Mouse (Mus musculus) cerebral cortex, adult 2 months (tissue): ENCODE results near the gene Ggn.

ENCODE experiments used
- WGBS: fragments of 180-500 bp; shearing (Covaris S2); methylation state at CpG from one replicate; pipeline ENCODE4 v1.1.7; 2018; 5-methylcytosine and 5-hydroxymethylcytosine counted together

Ggn gene

GRCm38 (mm10) chr7:29158264-29158663 is 11.7 kb upstream of the Ggn start:
- WGBS: 3% methylated on average over 5 of the region's 5 CpGs

- 74% methylated on average over 5 of the region's 5 CpGs for WGBS
These were observed 7.7 kb upstream of the Ggn start for GRCm38 (mm10) chr7:29162294-29162693.

GRCm38 (mm10) chr7:29162750-29163525 is 7.1 kb upstream of the Ggn start:
- WGBS: 36% methylated on average over 9 of the region's 9 CpGs

GRCm38 (mm10) chr7:29167656-29168055 is 2.4 kb upstream of the Ggn start:
- WGBS: 35% methylated on average over 19 of the region's 19 CpGs

GRCm38 (mm10) chr7:29168121-29168695 is 1.8 kb upstream of the Ggn start:
- 13% methylated on average over 10 of the region's 10 CpGs for WGBS

GRCm38 (mm10) chr7:29168791-29169230 is 1.2 kb upstream of the Ggn start:
- under 1% methylated on average over 14 of the region's 14 CpGs for WGBS

- WGBS: 1% methylated on average over 36 of the region's 39 CpGs
These were observed 562 bp upstream of the Ggn start for GRCm38 (mm10) chr7:29169231-29170065.

- 2% methylated on average over 42 of the region's 43 CpGs for WGBS
These were observed 948 bp downstream of the Ggn start for GRCm38 (mm10) chr7:29170755-29171561.

- 13% methylated on average over 34 of the region's 34 CpGs for WGBS
These were observed 1.6 kb downstream of the Ggn start for GRCm38 (mm10) chr7:29171562-29172097.

- 61% methylated on average over 32 of the region's 32 CpGs for WGBS
These were observed 2.5 kb downstream of the Ggn start for GRCm38 (mm10) chr7:29172390-29173016.

- 78% methylated on average over 4 of the region's 4 CpGs for WGBS
These were observed 8.1 kb downstream of the Ggn start for GRCm38 (mm10) chr7:29178106-29178505.

GRCm38 (mm10) chr7:29179323-29179722 is 9.3 kb downstream of the Ggn start:
- WGBS: 28% methylated on average over 7 of the region's 7 CpGs

- under 1% methylated on average over 62 of the region's 62 CpGs for WGBS
These were observed 10.3 kb downstream of the Ggn start, which contains the start of gene Psmd8 for GRCm38 (mm10) chr7:29180077-29180853. Gene Psmd8, minus strand, starts transcription at chr7:29180701.

GRCm38 (mm10) chr7:29180854-29181236 is 10.8 kb downstream of the Ggn start:
- 24% methylated on average over 5 of the region's 5 CpGs for WGBS

- 86% methylated on average over 4 of the region's 4 CpGs for WGBS
These were observed 11.3 kb downstream of the Ggn start for GRCm38 (mm10) chr7:29181323-29181722.

- WGBS: 100% methylated on average over 1 of the region's 1 CpGs
These were observed 24.2 kb downstream of the Ggn start for GRCm38 (mm10) chr7:29194230-29194629.

- WGBS: 83% methylated on average over 6 of the region's 6 CpGs
These were observed 32.6 kb downstream of the Ggn start for GRCm38 (mm10) chr7:29202577-29202976.

- WGBS: 29% methylated on average over 14 of the region's 15 CpGs
These were observed 41.0 kb downstream of the Ggn start for GRCm38 (mm10) chr7:29211013-29211412.

- 4% methylated on average over 34 of the region's 34 CpGs for WGBS
These were observed 41.6 kb downstream of the Ggn start for GRCm38 (mm10) chr7:29211415-29212198.
